Mouse (Mus musculus) heart, embryonic 10.5 days (tissue): ENCODE measurements at regions not wholly inside any gene's neighbourhood (a gene's known extent, or its start where the extent isn't known, plus 50 kb on each side); places are given as distances from the start of the nearest gene placed in this dataset.
"Not testable (repeated sequence)": the region's sequence is repeated elsewhere in the genome, so short reads cannot be mapped to it uniquely, and the experiment has no call there.

Experiments
- DNase-seq: peaks from one replicate; pipeline ENCODE4 v3.0.0-alpha.2; 2017; ENCODE audit warnings: low spot score
- H3K27ac ChIP-seq: fragments of 300-500 bp; sonication (generic); 2 replicates; pipeline ENCODE4 v1.5.1; 2016; ENCODE audit warnings: mild to moderate bottlenecking
- H3K27me3 ChIP-seq: fragments of 300-500 bp; sonication (generic); 2 replicates; pipeline ENCODE4 v1.6.1; 2016; ENCODE audit warnings: mild to moderate bottlenecking; ENCODE audit not compliant: poor library complexity, insufficient read depth, severe bottlenecking
- H3K36me3 ChIP-seq: fragments of 300-500 bp; sonication (generic); 2 replicates; pipeline ENCODE4 v1.6.1; 2016; ENCODE audit warnings: mild to moderate bottlenecking, moderate library complexity
- H3K4me1 ChIP-seq: fragments of 300-500 bp; sonication (generic); 2 replicates; pipeline ENCODE4 v1.6.1; 2016; ENCODE audit warnings: mild to moderate bottlenecking
- H3K4me3 ChIP-seq: fragments of 300-500 bp; sonication (generic); 2 replicates; pipeline ENCODE4 v1.5.1; 2016; ENCODE audit warnings: mild to moderate bottlenecking, moderate library complexity
- H3K9me3 ChIP-seq: fragments of 300-500 bp; sonication (generic); 2 replicates; pipeline ENCODE4 v1.6.1; 2016; ENCODE audit warnings: mild to moderate bottlenecking, moderate library complexity
- WGBS: fragments of 180-500 bp; shearing (Covaris S2); methylation state at CpG from one replicate; pipeline ENCODE4 v1.1.7; 2016; 5-methylcytosine and 5-hydroxymethylcytosine counted together

GRCm38 (mm10) chr6:37707671-37708070, 162.9 kb upstream of the Trim24 start:
- DNase-seq, H3K27me3 ChIP-seq, H3K36me3 ChIP-seq, H3K4me1 ChIP-seq, H3K4me3 ChIP-seq, H3K9me3 ChIP-seq, H3K27ac ChIP-seq: not testable (repeated sequence)
- 79% methylated on average over 1 of the region's 1 CpGs for WGBS

DNA sequence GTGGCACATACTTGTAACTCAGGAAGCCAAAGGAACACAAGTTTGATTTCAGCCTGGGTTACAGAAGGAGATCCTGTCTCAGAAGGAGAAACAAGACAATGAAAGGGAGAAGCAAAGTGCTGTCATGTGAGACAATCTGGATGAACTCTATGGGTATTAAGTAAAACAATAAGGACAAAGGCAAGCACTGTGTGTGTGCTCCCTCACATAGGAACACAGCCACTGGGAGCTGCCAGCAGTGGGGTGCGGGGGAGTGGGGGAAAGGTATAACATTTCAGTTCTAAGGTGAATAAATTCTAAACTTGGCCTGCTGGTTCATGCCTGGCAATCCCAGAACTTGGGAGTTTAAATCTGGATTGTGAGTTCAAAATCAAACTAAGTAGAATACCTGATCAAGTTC, 158.8 kb upstream of the Trim24 start:
- 83% methylated on average over 1 of the region's 1 CpGs for WGBS
- Histone ChIP-seq H3K4me3 (no peak overlapping the region), H3K36me3 (no peaks in the 10 kb centered on the region), H3K4me1 (no peaks in the 10 kb centered on the region), H3K9me3 (peaks cover 2% of the 10 kb centered on the region; the same call in 1 of the 2 replicates), H3K27me3 (no peaks in the 10 kb centered on the region), H3K27ac (no peak overlapping the region)
- DNase-seq: no peak

DNA sequence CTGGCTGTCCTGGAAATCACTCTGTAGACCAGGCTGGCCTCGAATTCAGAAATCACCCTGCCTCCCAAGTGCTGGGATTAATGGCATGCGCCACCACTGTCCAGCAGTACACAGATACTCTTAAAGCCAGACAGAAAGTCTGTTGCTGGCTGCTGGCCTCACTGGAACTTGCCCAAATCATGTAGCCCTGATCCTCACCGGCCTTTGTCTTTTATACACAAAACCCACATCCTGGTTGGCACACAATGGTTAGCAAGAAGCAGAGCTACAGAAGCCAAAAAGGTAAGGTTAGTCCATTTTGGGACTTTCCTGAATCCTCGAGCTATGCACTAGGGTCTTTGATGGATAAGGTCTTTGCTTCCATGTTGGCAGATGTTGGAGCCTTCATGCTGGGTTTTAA, 157.2 kb upstream of the Trim24 start:
- Histone ChIP-seq H3K27me3 (no peaks in the 10 kb centered on the region), H3K27ac (no peak overlapping the region), H3K4me1 (no peaks in the 10 kb centered on the region), H3K36me3 (no peaks in the 10 kb centered on the region), H3K4me3 (no peak overlapping the region), H3K9me3 (no peaks in the 10 kb centered on the region)
- no peak for DNase-seq
- WGBS: 80% methylated on average over 4 of the region's 4 CpGs

DNA sequence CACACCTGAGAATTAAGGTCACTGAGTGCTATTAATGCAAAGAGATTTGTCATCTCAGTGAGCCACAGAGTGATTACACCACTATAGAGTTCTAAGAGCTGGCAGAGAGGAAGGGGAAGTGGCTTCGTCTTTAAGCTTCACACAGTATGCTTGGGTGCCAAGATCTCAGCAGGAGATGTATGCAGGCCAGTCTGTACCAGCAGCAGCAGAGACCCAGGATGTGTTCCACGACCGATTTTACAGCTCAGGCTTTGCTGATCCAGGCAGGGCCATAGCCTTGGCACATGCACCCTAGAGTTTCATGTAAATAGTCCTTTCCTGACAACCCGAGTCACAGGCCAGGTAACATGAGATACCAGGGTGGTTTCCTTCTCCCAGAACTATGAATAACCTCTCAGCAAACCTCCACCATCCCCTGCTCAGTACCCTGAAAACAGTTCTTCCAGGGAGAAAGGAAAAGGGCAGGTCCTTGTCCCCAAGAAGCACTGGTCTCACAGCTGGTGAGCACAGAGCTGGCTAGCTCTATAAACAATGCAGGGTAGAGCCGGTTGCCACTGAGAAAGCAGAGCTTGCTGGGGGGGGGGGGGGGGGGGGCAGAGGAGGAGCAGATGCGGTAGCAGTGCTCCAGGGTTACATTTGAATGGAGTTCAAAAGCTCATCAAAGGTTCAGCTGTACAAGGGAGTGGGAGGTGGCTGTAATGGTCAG, 156.2 kb upstream of the Trim24 start:
- WGBS: 19% methylated on average over 6 of the region's 6 CpGs
- no peaks in the 10 kb centered on the region for H3K36me3 ChIP-seq
- H3K4me3 ChIP-seq: no peak overlapping the region
- H3K4me1 ChIP-seq: no peaks in the 10 kb centered on the region
- H3K27me3 ChIP-seq: no peaks in the 10 kb centered on the region
- H3K9me3 ChIP-seq: no peaks in the 10 kb centered on the region
- no peak for DNase-seq
- H3K27ac ChIP-seq: no peak overlapping the region

DNA sequence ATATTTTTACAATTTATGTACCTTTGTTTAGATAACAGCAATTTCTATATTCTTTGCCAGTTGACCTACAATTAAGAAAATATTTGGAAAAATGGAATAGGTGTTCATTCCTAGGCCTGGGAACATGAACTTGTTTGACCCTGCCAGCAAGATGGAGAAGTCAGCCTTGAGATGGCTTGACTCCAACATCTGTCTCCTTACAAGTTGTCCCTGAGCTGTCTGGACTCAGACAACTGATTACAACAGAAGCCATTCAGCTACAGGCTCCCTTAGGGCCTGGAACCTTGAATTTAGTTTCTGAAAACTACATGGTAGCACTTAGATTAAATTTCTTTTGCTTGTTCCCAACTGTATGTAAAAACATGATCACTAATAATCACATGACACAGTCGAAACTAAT, 148.9 kb upstream of the Trim24 start:
- H3K27ac ChIP-seq: no peak overlapping the region
- H3K36me3 ChIP-seq: no peaks in the 10 kb centered on the region
- no peaks in the 10 kb centered on the region for H3K9me3 ChIP-seq
- no peak for DNase-seq
- WGBS: 64% methylated on average over 1 of the region's 1 CpGs
- H3K4me3 ChIP-seq: no peak overlapping the region
- no peaks in the 10 kb centered on the region for H3K27me3 ChIP-seq
- H3K4me1 ChIP-seq: no peaks in the 10 kb centered on the region

DNA sequence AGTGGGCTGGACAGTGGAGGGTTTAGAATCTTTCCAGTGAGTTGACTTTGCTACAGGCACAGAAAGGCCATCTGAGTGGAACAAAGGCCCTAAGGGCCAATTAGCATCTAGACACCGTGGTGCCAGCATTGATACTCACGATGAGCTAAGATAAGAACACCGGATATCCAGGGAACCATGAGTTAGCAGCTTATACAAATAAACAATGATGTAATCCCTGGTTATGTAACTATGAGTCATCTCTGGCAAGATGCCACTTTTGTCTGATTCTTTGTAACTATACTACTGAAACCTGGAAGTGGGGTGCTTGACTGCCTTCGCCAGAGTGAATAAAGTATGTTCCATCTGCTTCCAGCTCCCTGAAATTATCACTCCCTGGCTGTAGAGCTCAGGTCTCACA, 147.3 kb upstream of the Trim24 start:
- H3K4me1 ChIP-seq: no peaks in the 10 kb centered on the region
- H3K9me3 ChIP-seq: no peaks in the 10 kb centered on the region
- no peaks in the 10 kb centered on the region for H3K36me3 ChIP-seq
- DNase-seq: no peak
- H3K27me3 ChIP-seq: no peaks in the 10 kb centered on the region
- peak overlapping the region; percentile 37; the same call in 1 of the 2 replicates for H3K27ac ChIP-seq
- H3K4me3 ChIP-seq: no peak overlapping the region
- WGBS: 54% methylated on average over 4 of the region's 4 CpGs

GRCm38 (mm10) chr6:37724240-37724639, 146.4 kb upstream of the Trim24 start:
- WGBS: 93% methylated on average over 5 of the region's 5 CpGs
- Histone ChIP-seq H3K4me3 (no peak overlapping the region), H3K4me1 (no peaks in the 10 kb centered on the region), H3K36me3 (no peaks in the 10 kb centered on the region), H3K27me3 (no peaks in the 10 kb centered on the region), H3K9me3 (no peaks in the 10 kb centered on the region), H3K27ac (peak overlapping the region; percentile 37; the same call in 1 of the 2 replicates)
- DNase-seq: no peak

GRCm38 (mm10) chr6:37728621-37729020, 142.0 kb upstream of the Trim24 start:
- DNase-seq: no peak
- H3K27me3 ChIP-seq: no peaks in the 10 kb centered on the region
- H3K4me3 ChIP-seq: no peak overlapping the region
- no peaks in the 10 kb centered on the region for H3K36me3 ChIP-seq
- peaks cover 12% of the 10 kb centered on the region; the same call in 1 of the 2 replicates for H3K4me1 ChIP-seq
- H3K9me3 ChIP-seq: no peaks in the 10 kb centered on the region
- no peak overlapping the region for H3K27ac ChIP-seq
- WGBS: 83% methylated on average over 2 of the region's 2 CpGs

- Histone ChIP-seq H3K9me3 (no peaks in the 10 kb centered on the region), H3K27ac (no peak overlapping the region), H3K36me3 (no peaks in the 10 kb centered on the region), H3K4me3 (no peak overlapping the region), H3K4me1 (peaks cover 12% of the 10 kb centered on the region; the same call in 1 of the 2 replicates), H3K27me3 (no peaks in the 10 kb centered on the region)
- WGBS: 87% methylated on average over 2 of the region's 2 CpGs
- DNase-seq: no peak
Measured at GRCm38 (mm10) chr6:37729165-37729564, 141.4 kb upstream of the Trim24 start.

- Histone ChIP-seq H3K4me1 (peaks cover 12% of the 10 kb centered on the region; the same call in 1 of the 2 replicates), H3K9me3 (no peaks in the 10 kb centered on the region), H3K27me3 (no peaks in the 10 kb centered on the region), H3K4me3 (no peak overlapping the region), H3K27ac (peak overlapping the region; percentile 56), H3K36me3 (no peaks in the 10 kb centered on the region)
- no peak for DNase-seq
- WGBS: 67% methylated on average over 8 of the region's 8 CpGs
Measured at GRCm38 (mm10) chr6:37730500-37731239, 139.9 kb upstream of the Trim24 start.

- Histone ChIP-seq H3K4me1 (peaks cover 12% of the 10 kb centered on the region; the same call in 1 of the 2 replicates), H3K27ac (peak overlapping the region; percentile 63; the same call in 1 of the 2 replicates), H3K9me3 (no peaks in the 10 kb centered on the region), H3K4me3 (no peak overlapping the region), H3K27me3 (no peaks in the 10 kb centered on the region), H3K36me3 (no peaks in the 10 kb centered on the region)
- peak; percentile 82 for DNase-seq
- WGBS: 33% methylated on average over 10 of the region's 10 CpGs
Measured at GRCm38 (mm10) chr6:37732385-37732784, 138.2 kb upstream of the Trim24 start.

DNA sequence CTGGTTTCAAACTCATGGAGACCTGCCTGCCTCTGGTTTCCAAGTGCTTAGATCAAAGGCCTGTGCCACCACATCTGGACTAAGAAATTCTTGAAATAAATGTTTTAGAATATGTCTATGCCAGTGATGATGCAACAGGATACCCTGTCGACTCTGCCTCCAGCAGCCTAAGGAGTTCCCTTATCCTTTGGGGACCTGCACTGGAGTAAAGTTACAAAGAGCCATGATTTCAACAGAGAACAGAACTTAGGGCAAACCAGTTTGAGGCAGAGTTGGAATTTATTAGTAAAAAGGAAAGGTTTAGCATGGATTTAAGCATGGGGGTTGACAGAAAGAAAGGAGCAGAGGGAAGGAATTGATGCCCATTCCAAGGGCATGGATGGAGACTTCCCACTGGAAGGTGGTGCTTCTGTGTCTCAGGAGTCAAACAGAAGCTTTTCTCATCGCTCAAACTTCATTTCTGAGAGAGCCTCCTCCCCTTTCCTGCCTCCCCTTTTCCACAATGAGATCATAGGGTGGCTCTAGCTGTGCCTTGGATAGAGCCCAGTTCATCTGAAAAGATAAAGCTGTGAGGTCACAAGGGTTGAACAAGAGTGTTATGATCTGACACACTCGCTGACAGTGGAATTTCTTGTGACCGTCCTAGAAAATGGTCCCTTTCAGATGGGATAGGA, 135.2 kb upstream of the Trim24 start:
- Histone ChIP-seq H3K27ac (no peak overlapping the region), H3K27me3 (no peaks in the 10 kb centered on the region), H3K36me3 (no peaks in the 10 kb centered on the region), H3K4me1 (peaks cover 9% of the 10 kb centered on the region; the same call in 1 of the 2 replicates), H3K4me3 (no peak overlapping the region), H3K9me3 (no peaks in the 10 kb centered on the region)
- 68% methylated on average over 4 of the region's 4 CpGs for WGBS
- DNase-seq: no peak

DNA sequence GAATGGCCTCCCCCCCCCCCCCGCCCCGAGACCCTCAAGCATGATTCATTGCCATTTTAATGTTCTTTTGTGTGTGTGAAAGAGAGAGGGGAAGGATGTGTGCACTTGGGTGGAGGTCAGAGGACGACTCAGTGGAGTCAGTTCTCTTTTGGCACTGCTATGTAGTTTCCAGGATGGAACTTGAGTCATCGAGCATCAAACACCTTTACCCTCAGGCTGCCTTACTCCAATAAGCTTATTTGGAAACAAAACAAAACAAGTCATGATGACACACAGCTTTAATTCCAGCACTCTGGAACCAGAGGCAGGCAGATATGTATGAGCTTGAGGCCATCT, 134.7 kb upstream of the Trim24 start:
- H3K27ac ChIP-seq: no peak overlapping the region

More for the DNA sequence above, 134.7 kb upstream of the Trim24 start:
- H3K4me3 ChIP-seq: no peak overlapping the region
- WGBS: 65% methylated on average over 4 of the region's 4 CpGs
- peaks cover 4% of the 10 kb centered on the region; the same call in 1 of the 2 replicates for H3K4me1 ChIP-seq
- H3K27me3 ChIP-seq: no peaks in the 10 kb centered on the region
- DNase-seq: no peak
- no peaks in the 10 kb centered on the region for H3K36me3 ChIP-seq
- H3K9me3 ChIP-seq: no peaks in the 10 kb centered on the region
